Mouse (Mus musculus) olfactory bulb, adult 2 months (tissue): ENCODE measurements at regions not wholly inside any gene's neighbourhood (a gene's known extent, or its start where the extent isn't known, plus 50 kb on each side); places are given as distances from the start of the nearest gene placed in this dataset.

Experiments
- CTCF ChIP-seq: fragments of 200-500 bp; IDR thresholded peaks from 2 replicates; pipeline ENCODE4 v1.5.1; 2012; ENCODE audit warnings: low read depth, mild to moderate bottlenecking, low read length, moderate library complexity; ENCODE audit not compliant: insufficient read depth
- POLR2A ChIP-seq: fragments of 200-500 bp; IDR thresholded peaks from 2 replicates; pipeline ENCODE4 v1.6.1; 2012; ENCODE audit warnings: mild to moderate bottlenecking, low read depth, low read length, moderate library complexity; ENCODE audit not compliant: insufficient read depth

DNA sequence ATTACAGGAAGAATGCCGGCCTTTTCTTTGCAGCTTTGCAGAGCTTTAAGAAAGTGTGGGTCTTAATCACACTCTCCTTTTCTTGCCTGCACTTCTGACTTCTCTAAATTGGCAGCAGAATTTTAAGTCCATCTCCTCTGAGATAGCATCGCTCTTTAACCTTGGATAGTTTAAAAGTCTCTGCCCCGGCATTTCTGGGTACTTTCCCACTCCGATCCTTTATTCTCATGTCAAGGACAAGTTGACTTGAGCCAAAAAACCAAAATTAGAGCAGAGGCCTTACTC lies 220.0 kb downstream of the Spry2 start:
- TF ChIP-seq POLR2A (no peak), CTCF (no peak)
